Mouse (Mus musculus) hindbrain, postnatal 0 days (tissue): ENCODE results near the gene Ccdc47. TPM values are rescaled to one million over a fixed set of nuclear protein-coding genes. Genes with fewer than 3 reads are reported as not detected.
A peak's percentile ranks its signal among the peaks of the same experiment; 100 is the strongest.

Experiments used
- ATAC-seq: fragments of 200-750 bp; cut with Nextera tagmentation; 2 replicates; pipeline ENCODE4 v1.8.0; 2017; ENCODE audit warnings: mild to moderate bottlenecking, moderate TSS enrichment, moderate library complexity
- DNase-seq: peaks from one replicate; pipeline ENCODE4 v3.0.0-alpha.2; 2015; ENCODE audit warnings: low spot score
- H3K27ac ChIP-seq: fragments of 300-500 bp; sonication (generic); 2 replicates; pipeline ENCODE4 v1.5.1; 2014; ENCODE audit warnings: mild to moderate bottlenecking
- H3K27me3 ChIP-seq: fragments of 300-500 bp; sonication (generic); 2 replicates; pipeline ENCODE4 v1.6.1; 2014; ENCODE audit warnings: low read length, mixed read lengths; ENCODE audit not compliant: insufficient read depth
- H3K36me3 ChIP-seq: fragments of 300-500 bp; sonication (generic); 2 replicates; pipeline ENCODE4 v1.6.1; 2014; ENCODE audit warnings: low read length, mixed read lengths; ENCODE audit not compliant: insufficient read depth
- H3K4me1 ChIP-seq: fragments of 300-500 bp; sonication (generic); 2 replicates; pipeline ENCODE4 v1.6.1; 2014; ENCODE audit warnings: antibody characterized with exemption, low read length, mixed read lengths; ENCODE audit not compliant: insufficient read depth
- H3K4me2 ChIP-seq: fragments of 300-500 bp; sonication (generic); 2 replicates; pipeline ENCODE4 v1.6.1; 2014; ENCODE audit warnings: low read depth, mild to moderate bottlenecking, low read length, moderate library complexity, mixed read lengths
- H3K4me3 ChIP-seq: fragments of 300-500 bp; sonication (generic); 2 replicates; pipeline ENCODE4 v1.5.1; 2014; ENCODE audit warnings: low read length
- H3K9ac ChIP-seq: fragments of 300-500 bp; sonication (generic); replicated peaks from 2 replicates; pipeline ENCODE4 v1.6.1; 2014; ENCODE audit warnings: mild to moderate bottlenecking, low read length, moderate library complexity, mixed read lengths
- H3K9me3 ChIP-seq: fragments of 300-500 bp; sonication (generic); 2 replicates; pipeline ENCODE4 v1.6.1; 2016; ENCODE audit warnings: low read length, mixed read lengths
- CTCF ChIP-seq: IDR thresholded peaks from 2 replicates; pipeline ENCODE4 v1.5.1; 2016; ENCODE audit warnings: antibody characterized with exemption, control low read depth, low read depth
- WGBS: fragments of 180-500 bp; shearing (Covaris S2); extraction: QIAGEN DNeasy Blood & Tissue Kit; methylation state at CpG from one replicate; pipeline ENCODE4 v1.1.7; 2014; 5-methylcytosine and 5-hydroxymethylcytosine counted together
- polyA plus RNA-seq: library from polyadenylated mRNA; unstranded; fragments of >200 nt; fragmentation: Nextera tagmentation; extraction: Ambion mirVana; gene quantifications from 2 replicates; pipeline ENCODE4 v1.2.1, GENCODE M21; 2015
- total RNA-seq: library from RNA; depleted of rRNA; stranded (reverse); fragments of >200 nt; gene quantifications from 2 replicates; pipeline ENCODE4 v1.2.3, GENCODE M21; 2014

Ccdc47 gene
- total and polyA plus RNA-seq, 2 experiments from 2014 or later, result 16.9 to 85.2 TPM

DNA sequence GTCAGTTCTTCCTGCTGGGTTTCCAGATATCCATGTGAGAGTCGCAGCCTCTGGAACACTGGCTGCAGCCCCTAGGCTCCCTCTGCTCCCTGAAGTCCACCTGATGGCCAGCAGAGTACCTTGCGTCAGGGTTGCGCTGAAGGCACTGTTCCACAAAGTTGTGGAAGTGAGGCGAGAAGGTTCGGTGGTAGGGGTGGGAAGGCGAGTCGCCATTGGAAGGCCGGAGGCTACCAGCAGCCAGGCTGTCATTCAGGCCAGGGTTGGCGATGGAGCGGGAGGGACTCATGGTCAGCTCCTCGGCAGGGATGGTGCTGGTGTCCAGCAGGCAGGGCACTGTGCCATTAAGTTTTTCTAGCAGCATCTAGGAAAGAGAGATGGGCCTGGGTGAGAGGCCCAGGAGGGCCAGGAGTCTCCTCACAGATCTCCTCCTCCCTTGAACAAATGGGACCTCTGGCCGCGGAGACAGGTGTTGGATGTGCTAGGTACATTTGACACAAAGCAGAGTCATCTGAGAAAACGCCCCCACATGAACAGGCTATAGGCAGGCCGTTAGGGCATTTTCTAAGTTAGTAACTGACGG lies 51.5 kb downstream of the Ccdc47 start:
- ATAC-seq (no peak), DNase-seq (no peak)
- Histone ChIP-seq H3K27me3 (no peaks in the 10 kb centered on the region), H3K4me2 (no peak overlapping the region), H3K4me3 (no peak overlapping the region), H3K4me1 (peaks cover 11% of the 10 kb centered on the region; the same call in 1 of the 2 replicates), H3K36me3 (peaks cover 43% of the 10 kb centered on the region; the same call in 1 of the 2 replicates), H3K27ac (no peak overlapping the region), H3K9me3 (no peaks in the 10 kb centered on the region), H3K9ac (no peak overlapping the region)
- TF ChIP-seq CTCF, result no peak
- 91% methylated on average over 16 of the region's 16 CpGs for WGBS

DNA sequence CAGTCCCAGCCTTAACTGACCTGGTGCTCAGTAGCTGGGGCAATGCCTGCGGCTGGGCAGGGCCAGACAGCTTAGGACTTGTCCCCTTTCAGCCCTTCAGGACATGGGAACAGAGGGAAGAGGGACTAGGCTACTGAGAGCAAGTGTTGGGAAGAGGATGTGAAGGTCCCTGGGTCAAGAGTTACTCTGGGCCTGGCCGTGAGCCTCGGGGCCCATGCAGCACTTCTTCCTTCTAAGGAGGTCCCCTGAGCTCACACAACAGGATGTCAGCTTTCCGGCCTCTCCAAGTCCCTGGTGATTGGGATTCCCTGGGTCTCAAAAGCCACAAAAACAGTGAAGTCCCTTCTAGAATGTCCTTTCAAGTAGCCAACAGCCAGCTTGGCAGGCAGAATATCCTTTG lies 52.6 kb downstream of the Ccdc47 start:
- H3K27me3 ChIP-seq, result no peaks in the 10 kb centered on the region
- H3K27ac ChIP-seq, result no peak overlapping the region
- H3K4me1 ChIP-seq, result peaks cover 11% of the 10 kb centered on the region; the same call in 1 of the 2 replicates
- H3K9ac ChIP-seq, result no peak overlapping the region
- H3K4me3 ChIP-seq, result no peak overlapping the region
- no peak overlapping the region for H3K4me2 ChIP-seq
- WGBS, result 94% methylated on average over 4 of the region's 4 CpGs
- no peak for TF ChIP-seq CTCF
- DNase-seq (no peak), ATAC-seq (no peak)
- H3K36me3 ChIP-seq, result peaks cover 36% of the 10 kb centered on the region; the same call in 1 of the 2 replicates
- no peaks in the 10 kb centered on the region for H3K9me3 ChIP-seq

DNA sequence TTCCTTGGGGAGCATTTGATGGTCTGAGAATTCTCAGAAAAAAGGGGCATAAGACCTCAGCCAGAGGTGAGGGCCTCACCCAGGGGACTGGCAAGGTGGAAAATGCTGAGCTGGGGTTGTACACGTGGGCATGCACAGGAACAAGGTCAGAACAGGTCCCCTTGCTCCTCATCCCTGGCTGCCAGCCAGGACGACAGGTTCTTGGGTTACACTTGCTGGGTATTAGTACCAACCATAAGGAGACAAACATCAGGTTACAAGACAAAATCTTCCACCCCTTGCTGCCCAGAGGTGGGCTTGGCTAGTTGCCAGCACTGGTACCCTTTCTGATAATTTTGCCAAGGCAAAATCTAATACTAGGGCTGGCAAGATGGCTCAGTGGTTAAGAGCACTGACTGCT lies 53.9 kb downstream of the Ccdc47 start:
- Histone ChIP-seq H3K4me2 (no peak overlapping the region), H3K4me3 (no peak overlapping the region), H3K36me3 (peaks cover 36% of the 10 kb centered on the region), H3K9ac (no peak overlapping the region), H3K27ac (no peak overlapping the region), H3K27me3 (no peaks in the 10 kb centered on the region), H3K4me1 (peaks cover 11% of the 10 kb centered on the region; the same call in 1 of the 2 replicates), H3K9me3 (no peaks in the 10 kb centered on the region)
- DNase-seq, result no peak
- no peak for TF ChIP-seq CTCF
- 82% methylated on average over 2 of the region's 2 CpGs for WGBS
- no peak for ATAC-seq

DNA sequence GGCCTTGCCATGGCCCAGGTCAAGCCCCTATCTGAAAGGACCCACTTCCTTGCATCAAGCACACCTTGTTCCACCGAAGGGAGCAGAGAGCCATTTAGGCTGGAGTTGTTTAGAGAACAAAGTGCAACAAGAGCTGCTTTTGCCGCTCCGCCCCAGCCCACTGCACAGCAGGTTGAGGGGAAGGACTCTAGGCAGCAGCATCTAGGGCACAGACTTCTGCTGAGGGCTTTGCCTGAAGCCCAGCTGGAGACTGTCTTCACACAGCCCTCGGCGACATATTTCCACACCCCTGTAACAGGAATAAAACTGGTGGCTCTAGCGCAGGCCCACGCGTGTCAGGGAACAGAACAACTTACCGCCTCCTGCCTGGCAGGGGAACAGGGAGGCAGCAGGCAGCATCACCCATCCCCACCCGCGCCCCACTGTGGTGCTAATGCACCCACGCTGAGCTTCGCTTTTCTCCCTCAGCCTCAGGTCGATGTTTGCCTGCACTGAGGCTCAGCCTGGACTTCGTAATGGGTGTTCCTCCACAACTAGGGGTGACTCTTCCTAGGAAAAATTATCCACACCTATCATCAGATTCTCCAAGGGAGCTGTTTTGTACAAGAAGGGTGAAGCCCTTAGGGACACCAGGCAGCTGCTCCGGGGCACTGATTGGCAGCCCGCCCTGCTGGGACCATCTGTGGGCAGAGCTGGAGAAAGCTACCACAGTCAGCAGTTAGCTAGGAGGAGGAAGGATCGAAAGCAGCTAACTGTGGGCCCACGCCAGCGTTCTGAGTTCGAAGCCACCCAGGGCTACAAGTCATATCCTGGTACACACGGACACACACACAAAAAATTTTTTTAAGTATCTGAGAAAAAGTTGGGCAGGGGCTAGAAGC lies 55.1 kb downstream of the Ccdc47 start, which contains the start of the genes Gm10840 and Limd2:
Gene Gm10840 (plus strand): TSS at position 10 of the 881 bp plus-strand sequence.
Gene Limd2 (minus strand): TSS at position 20 of the 881 bp plus-strand sequence.
- H3K4me2 ChIP-seq, result peak within 1 kb of the TSS; percentile 87
- H3K4me3 ChIP-seq, result peak within 1 kb of the TSS; percentile 59
- H3K4me1 ChIP-seq, result peaks cover 11% of the 10 kb centered on the region; the same call in 1 of the 2 replicates
- H3K27ac ChIP-seq, result peak within 1 kb of the TSS; percentile 95
- TF ChIP-seq CTCF, result no peak
- H3K9ac ChIP-seq, result peak within 1 kb of the TSS; percentile 75
- H3K27me3 ChIP-seq, result no peaks in the 10 kb centered on the region
- DNase-seq (peak; percentile 52), ATAC-seq (peak; percentile 15; the same call in 1 of the 2 replicates)
- peaks cover 39% of the 10 kb centered on the region for H3K36me3 ChIP-seq
- H3K9me3 ChIP-seq, result no peaks in the 10 kb centered on the region
- 23% methylated on average over 22 of the region's 22 CpGs for WGBS

DNA sequence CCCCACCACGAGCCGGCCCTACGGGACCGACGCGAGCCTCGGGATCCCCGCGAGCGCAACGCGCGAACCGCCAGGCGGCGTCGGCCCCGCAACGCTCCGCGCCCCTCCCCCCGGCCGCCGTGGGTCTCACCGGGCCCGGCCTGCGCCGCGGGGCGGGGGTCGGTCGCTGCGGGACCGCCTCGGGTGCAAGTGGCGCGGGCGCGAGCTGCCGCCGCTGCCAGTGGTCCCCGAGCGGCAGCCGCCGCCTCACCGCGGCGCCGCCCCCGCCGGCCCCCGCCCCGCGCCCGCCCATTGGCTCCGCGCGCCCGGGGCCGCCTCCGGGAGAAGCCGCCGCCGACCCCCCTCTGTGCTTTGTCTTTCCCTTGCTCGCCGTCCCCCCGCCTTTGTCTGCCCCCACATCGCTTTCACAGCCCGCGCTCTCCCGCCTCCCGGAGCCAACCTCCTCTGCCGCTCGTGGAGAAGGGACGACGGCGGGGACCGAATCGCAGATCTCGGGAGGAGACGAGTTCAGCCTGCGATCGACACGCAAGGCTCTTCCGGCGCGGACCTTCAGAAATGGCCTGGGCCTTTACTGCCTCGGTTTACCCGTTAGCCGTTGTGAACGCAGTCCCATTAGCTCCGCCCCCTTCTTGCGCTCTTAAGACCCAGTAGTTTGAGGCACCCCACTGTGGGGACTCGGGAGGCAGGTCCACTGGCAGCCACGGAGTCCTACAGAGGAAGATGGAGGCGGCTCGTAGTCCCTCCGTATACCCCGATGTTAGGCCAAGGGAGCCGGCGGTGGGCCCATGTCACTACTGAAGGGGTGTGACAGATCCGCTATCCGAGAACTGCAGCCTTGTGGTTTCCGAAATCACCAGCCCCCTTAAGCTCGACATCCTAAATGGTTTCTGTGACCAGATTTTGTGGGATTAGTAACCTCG lies 56.0 kb downstream of the Ccdc47 start:
- peak; percentile 72 for ATAC-seq
- 1% methylated on average over 85 of the region's 106 CpGs for WGBS
- no peak for TF ChIP-seq CTCF

DNA sequence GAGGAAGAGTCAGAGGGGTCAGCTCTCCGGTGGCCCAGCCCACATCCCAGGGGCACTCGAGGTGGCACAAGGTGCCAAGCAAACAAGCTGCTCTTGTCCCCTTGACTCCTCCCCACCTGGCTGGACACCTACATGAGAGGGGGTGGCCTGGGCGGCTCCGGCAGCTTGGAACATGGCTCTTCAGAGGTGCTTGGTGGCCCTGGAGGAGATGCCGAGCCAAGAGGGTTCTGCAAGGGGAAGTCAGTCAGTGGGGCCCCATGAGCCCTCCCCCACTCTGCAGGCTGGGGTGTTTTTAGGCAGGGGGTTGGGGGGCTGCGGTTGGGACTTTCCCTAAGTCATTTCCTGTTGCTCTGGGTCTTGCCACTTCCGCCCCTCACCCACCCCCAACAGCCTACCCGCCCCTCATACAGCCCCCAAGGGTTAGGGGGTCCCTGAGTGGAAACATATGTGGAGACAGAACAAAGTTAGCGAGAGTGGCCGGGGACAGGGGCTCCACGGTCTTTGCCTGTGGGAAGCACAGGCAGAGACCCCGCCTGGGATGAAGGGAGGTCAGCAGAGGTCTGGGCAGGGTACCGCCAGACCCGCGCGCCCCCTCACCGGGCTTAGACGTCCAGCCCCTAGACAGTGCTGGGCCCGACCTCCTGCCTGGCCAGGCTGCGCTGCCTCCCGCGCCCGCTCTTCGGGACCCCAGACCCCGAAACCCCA lies 56.8 kb downstream of the Ccdc47 start:
- peak overlapping the region; percentile 95 for H3K27ac ChIP-seq

More for the DNA sequence above, 56.0 kb downstream of the Ccdc47 start:
- Histone ChIP-seq H3K4me1 (peaks cover 11% of the 10 kb centered on the region; the same call in 1 of the 2 replicates), H3K4me3 (peak overlapping the region; percentile 59), H3K4me2 (peak overlapping the region; percentile 87), H3K9ac (peak overlapping the region; percentile 75), H3K36me3 (peaks cover 31% of the 10 kb centered on the region), H3K27me3 (no peaks in the 10 kb centered on the region), H3K27ac (peak overlapping the region; percentile 95), H3K9me3 (no peaks in the 10 kb centered on the region)
- DNase-seq, result peak; percentile 91

More for the DNA sequence above, 56.8 kb downstream of the Ccdc47 start:
- Histone ChIP-seq H3K4me3 (peak overlapping the region; percentile 59), H3K27me3 (no peaks in the 10 kb centered on the region), H3K4me2 (peak overlapping the region; percentile 87), H3K4me1 (peaks cover 11% of the 10 kb centered on the region; the same call in 1 of the 2 replicates), H3K9ac (peak overlapping the region; percentile 75), H3K36me3 (peaks cover 29% of the 10 kb centered on the region), H3K9me3 (no peaks in the 10 kb centered on the region)
- TF ChIP-seq CTCF, result no peak
- WGBS, result 2% methylated on average over 24 of the region's 25 CpGs
- DNase-seq (peak; percentile 15), ATAC-seq (peak; percentile 42)
